Mouse (Mus musculus) forebrain, embryonic 11.5 days (tissue): ENCODE measurements around the gene Nell1. TPM values are rescaled to one million over a fixed set of nuclear protein-coding genes. Genes with fewer than 3 reads are reported as not detected.

Experiments used
- ATAC-seq: fragments of 200-750 bp; cut with Nextera tagmentation; replicated peaks from 2 replicates; pipeline ENCODE4 v1.8.0; 2017; ENCODE audit warnings: moderate TSS enrichment; ENCODE audit not compliant: low FRiP score
- DNase-seq: peaks from one replicate; pipeline ENCODE4 v3.0.0-alpha.2; 2017; ENCODE audit warnings: low spot score
- H3K27ac ChIP-seq: fragments of 300-500 bp; sonication (generic); 2 replicates; pipeline ENCODE4 v1.5.1; 2014; ENCODE audit warnings: low read depth, low read length
- H3K27me3 ChIP-seq: fragments of 300-500 bp; sonication (generic); 2 replicates; pipeline ENCODE4 v1.6.1; 2014; ENCODE audit warnings: mild to moderate bottlenecking, low read length, mixed read lengths; ENCODE audit not compliant: control insufficient read depth, insufficient read depth
- H3K36me3 ChIP-seq: fragments of 300-500 bp; sonication (generic); 2 replicates; pipeline ENCODE4 v1.6.1; 2014; ENCODE audit warnings: mild to moderate bottlenecking, low read length, moderate library complexity, mixed read lengths; ENCODE audit not compliant: control insufficient read depth, insufficient read depth
- H3K4me1 ChIP-seq: fragments of 300-500 bp; sonication (generic); replicated peaks from 2 replicates; pipeline ENCODE4 v1.6.1; 2014; ENCODE audit warnings: low read length, mixed read lengths; ENCODE audit not compliant: control insufficient read depth, insufficient read depth
- H3K4me2 ChIP-seq: fragments of 300-500 bp; sonication (generic); 2 replicates; pipeline ENCODE4 v1.6.1; 2014; ENCODE audit warnings: low read depth, mild to moderate bottlenecking, low read length, moderate library complexity, mixed read lengths; ENCODE audit not compliant: severe bottlenecking
- H3K4me3 ChIP-seq: fragments of 300-500 bp; sonication (generic); 2 replicates; pipeline ENCODE4 v1.5.1; 2014; ENCODE audit warnings: low read depth, low read length
- H3K9ac ChIP-seq: fragments of 300-500 bp; sonication (generic); 2 replicates; pipeline ENCODE4 v1.6.1; 2014; ENCODE audit warnings: low read length
- H3K9me3 ChIP-seq: fragments of 300-500 bp; sonication (generic); 2 replicates; pipeline ENCODE4 v1.6.1; 2016; ENCODE audit warnings: low read length, mixed read lengths; ENCODE audit not compliant: control insufficient read depth
- WGBS: fragments of 180-500 bp; shearing (Covaris S2); extraction: QIAGEN DNeasy Blood & Tissue Kit; methylation state at CpG from one replicate; pipeline ENCODE4 v1.1.7; 2014; 5-methylcytosine and 5-hydroxymethylcytosine counted together
- polyA plus RNA-seq: library from polyadenylated mRNA; unstranded; fragments of >200 nt; fragmentation: Nextera tagmentation; extraction: Ambion mirVana; gene quantifications from 2 replicates; pipeline ENCODE4 v1.2.1, GENCODE M21; 2014

Nell1 gene
- polyA plus RNA-seq, 1 experiment from 2014 or later, result 0.92 TPM

DNA sequence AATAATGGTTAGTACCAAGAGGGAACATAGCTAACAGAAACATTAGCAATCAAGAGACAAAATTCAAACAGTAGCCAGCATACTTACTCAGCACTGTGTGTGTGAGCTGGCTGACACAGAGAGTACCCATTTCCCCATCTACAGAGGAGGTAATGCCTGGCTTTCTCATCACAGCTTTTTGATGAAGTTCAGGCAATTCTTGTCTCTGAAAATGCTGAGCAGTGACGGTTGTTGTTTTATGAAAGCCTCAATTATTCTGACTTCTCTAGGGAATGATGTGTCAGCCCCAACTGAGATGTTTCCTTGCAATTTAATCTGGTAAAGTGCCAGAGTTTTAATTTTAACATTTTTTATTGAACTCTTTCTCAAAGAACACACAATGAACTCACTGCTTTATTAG, 700.8 kb downstream of the Nell1 start:
- no peak for ATAC-seq
- Histone ChIP-seq H3K4me1 (no peaks in the 10 kb centered on the region), H3K9me3 (no peaks in the 10 kb centered on the region), H3K4me3 (no peak overlapping the region), H3K27me3 (no peaks in the 10 kb centered on the region), H3K27ac (no peak overlapping the region), H3K4me2 (no peak overlapping the region), H3K36me3 (no peaks in the 10 kb centered on the region), H3K9ac (no peak overlapping the region)
- 69% methylated on average over 1 of the region's 1 CpGs for WGBS
- no peak for DNase-seq

DNA sequence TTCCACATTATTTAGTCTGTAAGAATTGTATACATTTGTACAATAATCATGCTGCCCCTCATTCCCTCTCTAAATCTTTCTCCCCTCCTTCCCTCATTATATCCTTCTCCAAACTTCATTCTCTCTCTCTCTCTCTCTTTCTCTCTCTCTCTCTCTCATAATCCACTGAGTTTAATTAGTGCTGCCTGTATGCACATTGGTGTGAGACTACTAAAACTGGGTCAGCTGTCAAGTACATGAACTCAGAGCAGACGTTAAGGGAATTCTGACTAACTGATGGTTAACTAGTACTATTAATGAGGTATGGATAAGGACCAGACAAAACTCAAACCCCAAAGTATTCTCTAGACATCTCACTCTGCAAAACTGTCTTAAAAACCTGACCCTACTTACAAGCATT, 702.8 kb downstream of the Nell1 start:
- no peak overlapping the region for H3K27ac ChIP-seq
- H3K9me3 ChIP-seq, result no peaks in the 10 kb centered on the region
- no peaks in the 10 kb centered on the region for H3K27me3 ChIP-seq
- no peaks in the 10 kb centered on the region for H3K36me3 ChIP-seq
- no peak overlapping the region for H3K4me2 ChIP-seq
- H3K4me1 ChIP-seq, result no peaks in the 10 kb centered on the region
- H3K4me3 ChIP-seq, result no peak overlapping the region
- H3K9ac ChIP-seq, result no peak overlapping the region
- ATAC-seq (no peak), DNase-seq (no peak)
- WGBS, result 73% methylated on average over 1 of the region's 1 CpGs

GRCm38 (mm10) chr7:50686337-50686736, 711.7 kb downstream of the Nell1 start:
- ATAC-seq (no peak), DNase-seq (no peak)
- Histone ChIP-seq H3K27ac (no peak overlapping the region), H3K9me3 (no peaks in the 10 kb centered on the region), H3K4me2 (no peak overlapping the region), H3K4me3 (no peak overlapping the region), H3K4me1 (no peaks in the 10 kb centered on the region), H3K36me3 (no peaks in the 10 kb centered on the region), H3K9ac (no peak overlapping the region), H3K27me3 (no peaks in the 10 kb centered on the region)
- WGBS, result 86% methylated on average over 5 of the region's 5 CpGs

- Histone ChIP-seq H3K27ac (no peak overlapping the region), H3K4me1 (no peaks in the 10 kb centered on the region; the same call in 1 of the 2 replicates), H3K9me3 (no peaks in the 10 kb centered on the region), H3K9ac (no peak overlapping the region), H3K36me3 (no peaks in the 10 kb centered on the region), H3K27me3 (no peaks in the 10 kb centered on the region), H3K4me3 (no peak overlapping the region), H3K4me2 (no peak overlapping the region)
- 23% methylated on average over 3 of the region's 3 CpGs for WGBS
- DNase-seq (no peak), ATAC-seq (no peak; the same call in 1 of the 2 replicates)
These were observed 750.5 kb downstream of the Nell1 start for GRCm38 (mm10) chr7:50725166-50725565.

DNA sequence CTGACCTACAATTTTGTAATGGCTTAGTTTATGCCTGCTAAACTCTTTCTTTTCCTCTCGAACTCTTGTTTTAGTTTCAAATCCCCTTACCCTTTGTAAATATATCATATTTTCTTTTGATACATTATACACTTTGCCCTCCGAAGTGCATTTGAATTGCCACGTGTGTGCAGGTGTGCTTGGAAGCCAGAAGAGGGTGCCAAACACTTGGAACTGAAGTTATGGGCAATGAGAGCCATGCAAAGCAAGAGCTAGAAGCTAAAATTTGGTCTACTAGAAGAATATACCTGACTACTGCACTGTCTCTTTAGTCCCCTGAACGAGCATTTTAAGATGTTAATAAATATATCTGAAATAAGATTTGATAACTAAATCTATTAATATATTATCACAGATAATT, 756.3 kb downstream of the Nell1 start:
- Histone ChIP-seq H3K36me3 (no peaks in the 10 kb centered on the region), H3K9me3 (no peaks in the 10 kb centered on the region), H3K9ac (no peak overlapping the region), H3K4me2 (no peak overlapping the region), H3K27me3 (no peaks in the 10 kb centered on the region), H3K4me3 (no peak overlapping the region), H3K27ac (no peak overlapping the region), H3K4me1 (no peaks in the 10 kb centered on the region)
- no peak for ATAC-seq
- WGBS, result 59% methylated on average over 4 of the region's 4 CpGs
- DNase-seq, result no peak

DNA sequence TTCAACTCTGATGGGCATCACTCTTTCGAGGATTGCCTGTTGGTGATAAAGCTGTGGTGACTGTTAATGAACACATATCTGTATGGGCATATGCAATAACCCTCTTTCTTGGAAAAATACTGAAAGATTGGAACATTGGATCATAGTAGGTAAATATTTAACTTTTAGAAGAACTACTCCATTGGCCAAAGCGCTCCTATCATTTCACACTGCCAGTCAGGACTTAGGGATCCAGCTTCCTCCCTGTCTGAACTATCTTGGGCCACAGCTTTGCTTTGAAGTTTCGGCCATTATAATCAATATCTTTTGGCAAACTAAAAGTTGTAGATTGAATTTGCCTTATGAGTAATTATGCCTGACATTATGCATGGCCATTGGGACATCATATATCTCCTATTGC, 780.9 kb downstream of the Nell1 start:
- DNase-seq (no peak), ATAC-seq (no peak)
- H3K9ac ChIP-seq, result no peak overlapping the region
- no peaks in the 10 kb centered on the region for H3K27me3 ChIP-seq
- no peaks in the 10 kb centered on the region for H3K4me1 ChIP-seq
- WGBS, result 87% methylated on average over 3 of the region's 3 CpGs
- H3K36me3 ChIP-seq, result no peaks in the 10 kb centered on the region
- no peak overlapping the region for H3K27ac ChIP-seq
- H3K9me3 ChIP-seq, result no peaks in the 10 kb centered on the region
- H3K4me2 ChIP-seq, result no peak overlapping the region
- H3K4me3 ChIP-seq, result no peak overlapping the region

- WGBS, result 87% methylated on average over 5 of the region's 5 CpGs
- Histone ChIP-seq H3K36me3 (no peaks in the 10 kb centered on the region), H3K27ac (no peak overlapping the region), H3K9ac (no peak overlapping the region), H3K4me3 (no peak overlapping the region), H3K9me3 (no peaks in the 10 kb centered on the region), H3K4me2 (no peak overlapping the region), H3K4me1 (no peaks in the 10 kb centered on the region), H3K27me3 (no peaks in the 10 kb centered on the region)
- ATAC-seq (no peak), DNase-seq (no peak)
These were observed 781.7 kb downstream of the Nell1 start for GRCm38 (mm10) chr7:50756409-50756808.

DNA sequence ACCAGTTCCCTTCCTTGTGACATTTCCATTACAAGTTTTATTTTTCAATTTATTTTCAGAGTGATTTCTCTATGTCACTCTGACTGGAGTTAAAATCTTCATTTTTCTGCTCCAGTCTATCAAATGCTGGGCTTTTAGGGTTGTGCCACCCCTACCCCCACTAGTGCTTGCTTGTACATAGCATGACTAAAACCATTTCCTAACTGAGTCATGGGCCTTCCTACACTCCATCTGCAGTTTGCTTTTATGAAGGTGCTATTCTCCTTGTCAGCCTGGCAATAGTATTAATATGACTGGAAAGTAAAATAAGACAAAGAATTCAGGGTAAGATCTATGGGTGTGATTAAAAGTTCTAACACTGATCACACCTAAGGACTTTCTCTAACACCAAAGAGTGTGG, 798.9 kb downstream of the Nell1 start:
- H3K27ac ChIP-seq, result no peak overlapping the region
- DNase-seq (no peak), ATAC-seq (no peak)
- H3K36me3 ChIP-seq, result no peaks in the 10 kb centered on the region
- H3K27me3 ChIP-seq, result no peaks in the 10 kb centered on the region
- H3K4me3 ChIP-seq, result no peak overlapping the region
- no peaks in the 10 kb centered on the region for H3K9me3 ChIP-seq
- H3K4me2 ChIP-seq, result no peak overlapping the region
- no peaks in the 10 kb centered on the region for H3K4me1 ChIP-seq
- no peak overlapping the region for H3K9ac ChIP-seq

DNA sequence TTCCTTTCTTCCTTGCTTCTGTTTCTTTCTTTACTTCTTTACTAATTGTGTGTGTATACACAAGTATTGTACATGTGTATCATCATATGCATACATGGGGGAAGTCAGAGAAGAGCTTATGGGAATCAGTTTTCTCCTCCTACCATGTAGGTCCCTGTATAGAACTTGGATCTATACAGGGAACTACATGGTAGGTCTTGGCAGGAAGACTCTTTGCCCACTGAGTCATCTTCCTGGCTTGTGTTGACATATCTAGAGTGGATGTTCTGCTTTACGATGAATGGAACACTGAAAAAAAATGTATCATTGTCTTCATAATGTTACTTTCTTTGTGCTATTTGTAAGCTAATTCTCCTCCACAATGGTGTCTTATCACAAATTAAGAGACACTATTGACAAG, 806.4 kb downstream of the Nell1 start:
- Histone ChIP-seq H3K27me3 (no peaks in the 10 kb centered on the region), H3K4me2 (no peak overlapping the region), H3K27ac (no peak overlapping the region), H3K9me3 (no peaks in the 10 kb centered on the region), H3K4me3 (no peak overlapping the region), H3K36me3 (no peaks in the 10 kb centered on the region), H3K9ac (no peak overlapping the region), H3K4me1 (no peaks in the 10 kb centered on the region)
- ATAC-seq, result no peak
- WGBS, result 81% methylated on average over 1 of the region's 1 CpGs
- no peak for DNase-seq
